Mouse (Mus musculus) urinary bladder, adult 18-20 months (tissue): Measurements from ENCODE around the gene Cep152.

Source experiments
- DNase-seq, 2 experiments: peaks; one replicate each; pipeline ENCODE4 v3.0.0; 2022; ENCODE audit warnings: low spot score in 2 of 2, mixed read lengths in 2 of 2

The Cep152 gene

DNA sequence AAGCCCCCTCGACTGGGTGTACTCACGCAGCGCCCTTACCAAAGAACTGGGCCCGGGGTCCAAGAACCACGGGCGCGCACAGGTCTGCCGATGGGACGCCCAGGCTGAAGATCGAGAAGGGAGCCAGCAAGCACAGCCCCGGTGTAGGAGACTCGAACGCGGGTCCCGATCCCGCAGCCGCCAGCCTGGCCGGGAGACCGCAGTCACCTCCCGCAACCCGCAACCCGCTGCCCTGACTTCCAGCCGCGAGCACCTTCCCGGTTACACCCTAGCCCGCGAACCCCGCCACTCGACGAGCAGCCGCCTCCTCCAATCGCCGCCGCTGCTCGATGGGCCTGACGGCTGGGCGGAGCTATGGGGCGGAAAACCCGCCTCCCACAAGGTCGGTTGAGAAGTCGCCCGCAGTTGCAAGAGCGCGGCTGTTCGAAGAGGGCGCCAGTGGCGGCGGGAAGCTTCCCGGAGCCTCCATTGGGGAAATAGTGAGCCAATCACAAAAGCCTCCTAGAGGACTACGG, at the start of gene Cep152:
Cep152 (minus strand) TSS at position 277 of the 515 bp plus-strand sequence.
- DNase-seq: peak; percentile 95 to 97

GRCm38 (mm10) chr2:125672957-125673631, 48.2 kb upstream of the Cep152 start, which contains the start of gene Eid1:
Gene Eid1 (plus strand): TSS chr2:125673095.
- peak; percentile 71 to 74 for DNase-seq

DNA sequence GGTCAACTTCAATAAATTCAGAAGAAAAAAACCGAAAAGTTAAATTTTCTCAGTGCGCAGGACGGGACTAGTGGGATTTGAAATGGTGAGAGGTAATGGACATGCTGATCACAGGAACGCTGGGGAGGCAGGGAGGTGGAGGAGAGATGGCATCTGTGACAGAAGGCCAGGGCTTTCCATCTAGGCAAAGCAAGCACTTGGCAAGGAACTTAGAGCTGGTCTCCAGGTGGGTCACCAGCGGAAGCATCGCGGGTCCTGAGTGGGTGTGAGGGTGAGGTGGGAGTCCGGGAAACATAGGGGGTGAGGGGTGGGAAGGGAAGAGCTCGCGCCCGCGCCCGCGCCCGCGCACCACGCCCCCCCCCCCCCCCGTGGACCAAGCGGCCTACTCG, 47.6 kb upstream of the Cep152 start:
- DNase-seq: peak in 1 of 2 experiments; percentile 43

DNA sequence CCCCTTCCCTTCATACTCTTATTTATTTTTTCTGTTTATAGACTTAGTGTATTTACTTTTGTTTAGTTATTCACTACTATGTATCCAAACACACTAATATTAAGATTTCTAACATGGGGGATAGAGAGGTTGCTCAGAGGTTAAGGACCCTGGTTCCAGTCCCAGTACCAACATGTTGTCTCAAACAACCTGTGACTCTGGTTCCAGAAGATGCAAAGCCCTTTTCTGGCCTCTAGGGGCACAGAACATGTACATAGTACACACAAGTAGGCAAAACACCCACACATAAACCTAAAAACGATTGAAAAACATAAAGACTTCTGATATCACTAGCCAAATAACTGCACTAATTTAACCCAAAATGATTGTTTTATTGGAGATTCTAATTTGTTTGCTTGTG, 45.9 kb upstream of the Cep152 start:
- no peak for DNase-seq

DNA sequence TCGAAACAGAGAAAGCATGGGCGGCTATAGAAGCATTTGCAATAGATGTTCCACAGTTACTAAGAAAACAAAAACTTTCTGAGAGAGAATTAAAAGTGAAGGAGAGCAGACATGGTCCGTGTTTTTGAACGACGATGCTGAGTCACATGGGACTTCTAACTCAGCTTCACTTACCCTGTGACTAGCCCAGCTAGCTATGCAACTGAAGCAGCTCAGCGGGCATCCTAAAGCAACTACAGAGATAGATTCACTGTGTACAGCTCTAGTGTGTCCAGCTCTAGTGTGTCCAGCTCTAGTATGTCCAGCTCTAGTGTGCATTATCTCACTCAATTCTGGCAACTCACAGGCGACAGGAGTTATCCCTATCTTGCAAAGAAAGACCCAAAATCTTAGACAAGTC, 42.8 kb upstream of the Cep152 start:
- no peak for DNase-seq

GRCm38 (mm10) chr2:125667184-125667583, 42.3 kb upstream of the Cep152 start:
- DNase-seq: no peak

GRCm38 (mm10) chr2:125666668-125667067, 41.8 kb upstream of the Cep152 start:
- no peak for DNase-seq

- DNase-seq: no peak
These were observed 41.0 kb upstream of the Cep152 start for GRCm38 (mm10) chr2:125665909-125666308.

- DNase-seq: no peak
These were observed 40.3 kb upstream of the Cep152 start for GRCm38 (mm10) chr2:125665213-125665612.

DNA sequence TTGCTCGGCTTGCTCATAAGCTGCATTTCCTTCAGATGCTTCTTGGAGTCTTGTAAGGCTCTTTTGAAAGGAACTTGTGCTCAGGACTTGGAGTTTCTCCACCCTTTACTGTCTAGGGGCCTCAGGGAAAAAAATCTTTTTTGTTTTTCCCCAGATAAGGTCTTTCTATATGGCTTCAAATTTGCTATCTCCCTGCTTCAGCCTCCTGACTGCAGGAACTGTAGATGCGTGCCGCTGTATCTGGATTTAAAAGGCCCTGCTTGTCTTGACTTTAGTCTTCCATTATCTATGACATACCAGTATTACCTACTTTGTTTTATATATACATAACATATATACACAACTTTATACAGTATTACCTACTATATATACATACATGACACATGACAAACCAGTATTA, 37.6 kb upstream of the Cep152 start:
- DNase-seq: no peak

DNA sequence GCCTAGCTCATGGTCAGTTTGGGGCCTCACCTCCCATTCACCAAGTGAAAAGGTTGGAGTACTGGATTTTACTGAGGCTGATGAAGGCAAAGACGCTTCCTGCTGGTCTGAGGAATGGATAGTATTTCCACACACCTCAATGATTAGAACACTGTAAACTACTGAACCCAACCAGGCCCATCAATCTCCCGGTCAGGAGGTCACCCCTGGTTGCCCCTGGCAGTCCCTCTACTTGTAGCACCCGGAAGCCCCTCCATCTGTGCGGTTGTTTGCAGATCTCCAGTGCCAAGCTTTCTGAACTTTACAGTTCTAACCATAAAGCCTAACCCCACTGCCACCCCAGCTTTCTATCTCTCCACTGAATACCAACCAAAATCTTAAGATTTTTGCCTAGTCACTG, 36.2 kb upstream of the Cep152 start:
- DNase-seq: no peak

- DNase-seq: no peak
These were observed 35.7 kb upstream of the Cep152 start for GRCm38 (mm10) chr2:125660537-125661130.

- DNase-seq: peak in 1 of 2 experiments; percentile 36
These were observed 35.1 kb upstream of the Cep152 start for GRCm38 (mm10) chr2:125659823-125660536.

GRCm38 (mm10) chr2:125655391-125655790, 30.5 kb upstream of the Cep152 start:
- no peak for DNase-seq

DNA sequence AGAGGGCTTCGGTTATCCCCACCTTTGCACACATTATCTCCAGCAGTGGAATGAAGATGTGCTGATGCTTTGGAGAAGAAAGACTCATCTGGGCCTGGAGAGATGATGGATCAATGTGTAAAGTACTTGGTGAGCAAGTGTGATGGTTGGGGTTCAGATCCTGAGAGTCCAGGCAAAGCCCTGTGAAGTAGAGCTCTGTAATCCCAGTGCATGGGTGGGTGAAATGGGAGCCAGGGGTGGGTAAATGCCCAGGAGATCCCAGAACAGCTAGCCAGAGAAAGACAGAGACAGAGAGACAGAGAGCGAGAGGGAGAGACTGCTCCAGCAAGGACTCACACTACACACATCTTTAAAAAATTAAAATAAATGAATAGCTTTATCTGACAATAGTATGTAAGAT, 28.4 kb upstream of the Cep152 start:
- no peak for DNase-seq

DNA sequence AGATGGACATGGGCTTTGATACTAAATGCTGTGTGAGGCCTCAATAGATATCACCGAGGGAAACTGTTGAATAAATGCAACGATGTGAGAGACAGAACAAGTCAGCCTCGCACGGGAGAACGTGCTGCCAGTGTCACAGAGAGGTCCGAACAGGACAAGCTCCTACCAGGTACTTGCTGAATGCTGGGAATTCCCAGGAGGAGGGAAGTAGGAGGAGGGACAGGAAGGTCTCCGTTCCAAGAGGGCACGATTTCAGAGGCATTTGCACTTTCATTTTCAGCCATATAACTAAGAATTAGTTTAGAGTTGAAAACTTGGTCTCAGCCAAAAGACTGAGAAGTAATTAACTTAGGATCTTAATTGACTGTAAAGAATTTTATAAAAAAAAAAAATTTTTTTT, 26.6 kb upstream of the Cep152 start:
- DNase-seq: no peak

GRCm38 (mm10) chr2:125650742-125651352, 25.9 kb upstream of the Cep152 start:
- no peak for DNase-seq

- no peak for DNase-seq
These were observed 25.1 kb upstream of the Cep152 start for GRCm38 (mm10) chr2:125650038-125650437.

GRCm38 (mm10) chr2:125644912-125645311, 20.0 kb upstream of the Cep152 start:
- no peak for DNase-seq

DNA sequence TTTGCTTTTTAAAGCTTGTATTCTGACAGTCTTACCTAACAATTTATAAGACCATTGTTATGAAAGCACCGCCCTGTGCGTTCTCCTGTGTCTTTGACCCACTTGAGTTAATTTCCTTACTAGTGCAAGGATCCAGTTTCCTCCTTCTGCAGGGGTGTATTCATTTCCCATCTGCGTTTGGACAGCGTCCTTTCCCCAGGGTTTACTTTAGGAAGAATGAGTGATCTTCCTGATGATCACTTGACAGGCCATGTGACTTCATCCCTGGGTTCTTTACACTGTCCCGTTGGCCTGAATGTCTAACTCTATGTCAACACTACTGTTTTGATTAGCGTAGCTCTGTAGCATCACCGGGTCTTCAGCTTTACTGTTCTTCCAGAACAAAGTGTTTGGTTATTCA, 12.4 kb upstream of the Cep152 start:
- DNase-seq: no peak

DNA sequence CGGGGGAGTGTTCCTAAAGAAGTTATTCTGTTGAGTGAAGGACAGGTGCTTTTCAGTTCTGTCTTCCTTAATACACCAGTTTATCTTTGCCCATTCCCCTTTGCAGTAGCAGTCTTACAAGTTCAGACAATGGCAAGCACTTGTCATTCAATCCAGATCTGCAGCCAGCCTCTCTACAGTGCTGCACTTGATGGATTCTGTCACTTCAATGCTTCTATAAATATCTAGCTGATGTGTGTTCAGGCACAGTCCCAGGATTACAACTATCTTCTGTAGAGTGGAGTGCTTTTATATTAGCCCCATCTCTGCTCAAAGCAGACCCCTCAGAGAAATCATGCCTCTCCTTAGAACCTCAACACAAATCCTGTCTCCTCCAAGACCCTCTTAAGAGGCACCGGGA, 5.1 kb upstream of the Cep152 start:
- DNase-seq: no peak

DNA sequence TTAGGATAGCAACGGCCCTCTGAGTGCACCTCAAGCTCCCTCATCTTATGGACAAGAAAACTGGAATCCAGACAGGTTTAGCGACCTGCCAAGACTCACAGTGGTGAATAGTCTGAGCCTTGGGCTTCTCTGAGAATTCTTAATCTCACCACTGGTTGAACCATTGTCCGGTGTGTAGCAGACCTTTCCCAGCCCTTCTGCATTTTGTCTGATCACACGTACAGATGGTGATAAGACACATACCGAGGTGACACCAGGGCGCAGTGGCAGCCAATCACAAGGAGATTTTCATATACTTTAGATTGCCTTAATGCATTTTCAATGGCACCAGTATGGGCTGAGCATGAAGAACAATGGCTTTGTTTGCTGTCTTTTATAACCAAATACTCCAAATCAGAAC, 3.6 kb upstream of the Cep152 start:
- no peak for DNase-seq
